Mouse (Mus musculus) T-helper 2 cell (primary cell): ENCODE measurements around the gene Tsx.
"Not testable (repeated sequence)": the region's sequence is repeated elsewhere in the genome, so short reads cannot be mapped to it uniquely, and the experiment has no call there.

Source experiments
- in situ Hi-C: fragments of 300-600 bp; cut with MboI, MseI; formaldehyde crosslinking; loops from one replicate; pipeline ENCODE4 v1.15.1; 2025; ENCODE audit warnings: high pct_unique_total_duplicates

Gene Tsx

GRCm38 (mm10) chrX:103414167-103414566 is at the start of gene Tsx:
Tsx (plus strand) TSS chrX:103414467.
- in situ Hi-C loops, result no loop called here

- in situ Hi-C loops, result no loop called here
Measured at GRCm38 (mm10) chrX:103366201-103366600, 48.1 kb upstream of the Tsx start.

- in situ Hi-C loops, result no loop called here
Measured at GRCm38 (mm10) chrX:103368650-103369049, 45.6 kb upstream of the Tsx start.

GRCm38 (mm10) chrX:103371221-103371620 is 43.0 kb upstream of the Tsx start:
- in situ Hi-C loops, result loop anchor here (5.0 kb wide), 1 partner anchor 79 kb away; no protein-coding TSS in a partner anchor

- in situ Hi-C loops, result loop anchor here (5.0 kb wide), 1 partner anchor 79 kb away; no protein-coding TSS in a partner anchor
Measured at GRCm38 (mm10) chrX:103371627-103372026, 42.6 kb upstream of the Tsx start.

- in situ Hi-C loops, result loop anchor here (5.0 kb wide), 1 partner anchor 82 kb away; no protein-coding TSS in a partner anchor
Measured at GRCm38 (mm10) chrX:103374250-103374649, 40.0 kb upstream of the Tsx start.

- in situ Hi-C loops, result loop anchor here (10.0 kb wide), 1 partner anchor 1050 kb away; no protein-coding TSS in a partner anchor
Measured at GRCm38 (mm10) chrX:103384528-103384927, 29.7 kb upstream of the Tsx start.

GRCm38 (mm10) chrX:103388131-103388530 is 26.1 kb upstream of the Tsx start:
- in situ Hi-C loops, result loop anchor here (10.0 kb wide), 1 partner anchor 1053 kb away; no protein-coding TSS in a partner anchor

- in situ Hi-C loops, result no loop called here
Measured at GRCm38 (mm10) chrX:103393841-103394240, 20.4 kb upstream of the Tsx start.

- in situ Hi-C loops, result no loop called here
Measured at GRCm38 (mm10) chrX:103405021-103405420, 9.2 kb upstream of the Tsx start.

- in situ Hi-C loops, result no loop called here
Measured at GRCm38 (mm10) chrX:103421710-103422109, 7.4 kb downstream of the Tsx start, which contains the start of gene Gm26992. Gm26992 (plus strand) TSS chrX:103422010.

- in situ Hi-C loops, result no loop called here
Measured at GRCm38 (mm10) chrX:103427677-103428076, 13.4 kb downstream of the Tsx start.

- in situ Hi-C loops, result no loop called here
Measured at GRCm38 (mm10) chrX:103432293-103432692, 18.0 kb downstream of the Tsx start.

- in situ Hi-C loops, result loop anchor here (5.0 kb wide), 1 partner anchor 176 kb away; no protein-coding TSS in a partner anchor
Measured at GRCm38 (mm10) chrX:103438023-103438422, 23.8 kb downstream of the Tsx start.

- in situ Hi-C loops, result no loop called here
Measured at GRCm38 (mm10) chrX:103440803-103441202, 26.5 kb downstream of the Tsx start.

- in situ Hi-C loops, result no loop called here
Measured at GRCm38 (mm10) chrX:103443755-103444154, 29.5 kb downstream of the Tsx start.

GRCm38 (mm10) chrX:103447539-103448169 is 33.4 kb downstream of the Tsx start:
- in situ Hi-C loops, result no loop called here

- in situ Hi-C loops, result not testable (repeated sequence)
Measured at GRCm38 (mm10) chrX:103448429-103448828, 34.2 kb downstream of the Tsx start.

GRCm38 (mm10) chrX:103448943-103449722 is 34.9 kb downstream of the Tsx start:
- in situ Hi-C loops, result not testable (repeated sequence)

GRCm38 (mm10) chrX:103452815-103453214 is 38.5 kb downstream of the Tsx start:
- in situ Hi-C loops, result no loop called here

- in situ Hi-C loops, result no loop called here
Measured at GRCm38 (mm10) chrX:103460056-103460455, 45.8 kb downstream of the Tsx start.

GRCm38 (mm10) chrX:103468998-103469397 is 54.7 kb downstream of the Tsx start:
- in situ Hi-C loops, result no loop called here
